Mouse (Mus musculus): ENCODE data around the gene Gpsm3. TPM values are rescaled to one million over a fixed set of nuclear protein-coding genes. Genes with fewer than 3 reads are reported as not detected.

Gpsm3 gene
- polyA plus RNA-seq, 1 experiment from 2014 or later, result 3.5 TPM

- peak; percentile 71 for ATAC-seq (ENCODE audit: low FRiP score)
- Histone ChIP-seq H3K9ac (peak overlapping the region; percentile 74), H3K9me3 (replicated peaks) (no peaks in the 10 kb centered on the region), H3K4me1 (peaks cover 58% of the 10 kb centered on the region), H3K4me2 (replicated peaks) (peak overlapping the region; percentile 88), H3K27ac (peak overlapping the region; percentile 93), H3K27me3 (peaks cover 38% of the 10 kb centered on the region), H3K4me3 (peak overlapping the region; percentile 69), H3K36me3 (peaks cover 11% of the 10 kb centered on the region)
- under 1% methylated on average over 43 of the region's 45 CpGs for WGBS
Measured at GRCm38 (mm10) chr17:34627093-34627942, 37.7 kb downstream of the Gpsm3 start.

- Histone ChIP-seq H3K9ac (peak within 1 kb of the TSS; percentile 74), H3K9me3 (replicated peaks) (no peaks in the 10 kb centered on the region), H3K4me3 (peak within 1 kb of the TSS; percentile 69), H3K4me1 (peaks cover 61% of the 10 kb centered on the region), H3K36me3 (peaks cover 3% of the 10 kb centered on the region; the same call in 1 of the 2 replicates), H3K27me3 (peaks cover 45% of the 10 kb centered on the region), H3K27ac (peak within 1 kb of the TSS; percentile 93), H3K4me2 (replicated peaks) (peak within 1 kb of the TSS; percentile 88)
- 5% methylated on average over 29 of the region's 29 CpGs for WGBS
- peak; percentile 9 for ATAC-seq (ENCODE audit: low FRiP score)
Measured at GRCm38 (mm10) chr17:34627943-34628643, 38.5 kb downstream of the Gpsm3 start, which contains the start of gene Ppt2. Gene Ppt2, minus strand, starts transcription at chr17:34628510.

- Histone ChIP-seq H3K4me1 (peaks cover 61% of the 10 kb centered on the region), H3K9ac (peak overlapping the region; percentile 74), H3K4me3 (peak overlapping the region; percentile 69), H3K36me3 (peaks cover 3% of the 10 kb centered on the region; the same call in 1 of the 2 replicates), H3K4me2 (replicated peaks) (peak overlapping the region; percentile 88), H3K27me3 (peaks cover 50% of the 10 kb centered on the region), H3K27ac (peak overlapping the region; percentile 67; the same call in 1 of the 2 replicates), H3K9me3 (replicated peaks) (no peaks in the 10 kb centered on the region)
- no peak for ATAC-seq (ENCODE audit: low FRiP score)
- WGBS, result 20% methylated on average over 5 of the region's 5 CpGs
Measured at GRCm38 (mm10) chr17:34628644-34628967, 39.0 kb downstream of the Gpsm3 start.

DNA sequence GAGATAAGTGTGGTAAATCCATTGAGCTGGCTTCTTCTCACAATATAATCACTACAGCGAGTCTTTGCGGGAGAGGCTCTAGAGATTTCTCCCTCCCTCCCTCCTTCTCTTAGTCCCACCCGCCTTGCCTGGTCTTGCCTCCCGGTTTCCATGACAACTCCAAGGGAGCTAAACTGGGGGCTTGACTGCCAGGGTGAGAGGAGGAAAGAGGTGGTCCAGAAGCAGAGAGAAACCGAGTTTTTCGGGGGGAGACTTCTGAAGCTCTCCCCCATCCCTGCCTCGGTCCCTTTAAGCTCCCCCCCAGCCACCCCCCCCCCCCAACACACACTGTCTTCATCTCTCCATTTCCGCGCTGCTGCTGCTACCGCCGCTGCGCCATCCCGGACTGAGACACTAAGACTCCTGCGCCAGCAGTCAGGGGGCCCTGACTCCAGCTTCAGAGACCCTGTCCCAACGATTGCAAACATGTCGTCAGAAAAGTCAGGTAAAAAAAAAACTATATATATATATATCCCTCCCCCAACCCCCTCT, 39.7 kb downstream of the Gpsm3 start, which contains the start of gene Prrt1:
Gene Prrt1, plus strand, starts transcription at position 313 of the 531 bp plus-strand sequence.
- Histone ChIP-seq H3K27ac (peak within 1 kb of the TSS; percentile 67; the same call in 1 of the 2 replicates), H3K36me3 (no peaks in the 10 kb centered on the region), H3K27me3 (peaks cover 55% of the 10 kb centered on the region), H3K9me3 (replicated peaks) (no peaks in the 10 kb centered on the region), H3K4me3 (peak within 1 kb of the TSS; percentile 69), H3K4me1 (peaks cover 61% of the 10 kb centered on the region), H3K4me2 (replicated peaks) (peak within 1 kb of the TSS; percentile 88), H3K9ac (peak within 1 kb of the TSS; percentile 74)
- 1% methylated on average over 15 of the region's 16 CpGs for WGBS
- ATAC-seq (ENCODE audit: low FRiP score), result peak; percentile 27; the same call in 1 of the 2 replicates

DNA sequence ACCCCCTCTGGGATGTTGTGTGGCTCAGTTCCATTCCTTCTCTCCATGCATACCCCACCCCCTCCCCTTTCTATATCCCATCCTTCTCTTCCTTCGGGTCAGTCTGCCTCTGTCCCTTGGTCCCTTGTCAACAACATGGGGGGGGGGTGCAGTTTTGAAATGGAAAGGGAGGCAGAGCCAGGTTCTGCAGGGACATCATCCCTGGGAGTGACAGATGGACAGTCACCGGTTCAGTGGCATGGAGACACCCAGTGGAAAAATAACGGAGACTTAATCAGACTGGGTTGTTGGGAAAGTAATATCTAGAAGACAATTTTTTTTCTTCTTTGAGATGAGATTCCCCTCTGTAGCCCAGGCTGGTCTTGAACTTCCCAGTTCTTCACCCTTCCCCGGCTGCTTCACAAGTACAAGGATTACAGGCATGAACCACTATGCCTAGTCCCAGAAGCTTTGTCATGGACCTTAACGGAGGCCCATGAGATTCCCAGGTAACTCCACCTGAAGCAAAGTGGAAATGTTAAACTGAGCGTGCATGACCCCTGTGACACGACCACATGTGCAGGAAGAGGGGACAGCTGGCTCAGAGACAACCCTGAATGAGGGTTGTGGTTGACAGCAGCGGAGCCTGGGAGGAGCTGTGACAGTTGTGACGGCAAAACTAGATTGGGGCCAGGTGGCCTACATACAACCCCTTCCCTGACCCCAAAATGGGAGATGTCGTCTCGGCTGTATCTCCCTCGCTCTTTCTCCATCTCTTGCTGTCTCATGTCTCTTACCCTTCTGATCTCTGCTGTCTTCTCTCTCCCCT, 40.4 kb downstream of the Gpsm3 start:
- no peak for ATAC-seq (ENCODE audit: low FRiP score)
- no peak overlapping the region for H3K27ac ChIP-seq
- peak overlapping the region; percentile 88 for H3K4me2 ChIP-seq (replicated peaks)
- no peaks in the 10 kb centered on the region for H3K36me3 ChIP-seq
- H3K4me1 ChIP-seq, result peaks cover 61% of the 10 kb centered on the region
- peak overlapping the region; percentile 51 for H3K9ac ChIP-seq
- peak overlapping the region; percentile 69 for H3K4me3 ChIP-seq
- H3K9me3 ChIP-seq (replicated peaks), result no peaks in the 10 kb centered on the region
- H3K27me3 ChIP-seq, result peaks cover 55% of the 10 kb centered on the region
- 11% methylated on average over 12 of the region's 12 CpGs for WGBS

DNA sequence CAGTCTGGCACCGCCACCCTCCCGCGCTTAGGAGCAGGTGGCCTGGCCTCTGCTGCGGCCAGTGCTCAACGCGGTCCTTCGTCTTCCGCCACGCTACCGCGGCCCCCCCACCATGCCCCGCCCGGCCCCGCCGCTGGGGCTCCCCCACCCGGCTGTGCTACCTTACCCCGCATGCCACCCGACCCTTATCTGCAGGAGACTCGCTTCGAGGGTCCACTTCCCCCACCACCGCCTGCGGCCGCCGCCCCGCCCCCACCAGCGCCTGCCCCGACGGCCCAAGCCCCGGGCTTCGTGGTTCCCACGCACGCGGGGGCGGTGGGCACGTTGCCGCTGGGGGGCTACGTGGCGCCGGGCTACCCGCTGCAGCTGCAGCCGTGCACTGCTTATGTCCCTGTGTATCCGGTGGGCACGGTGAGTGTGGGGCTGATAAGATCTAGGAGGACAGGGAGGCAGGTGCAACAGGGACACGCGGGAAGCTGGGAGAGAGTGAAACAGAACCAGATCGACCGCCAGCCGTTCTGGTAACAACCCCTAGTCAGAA, 41.2 kb downstream of the Gpsm3 start:
- ATAC-seq (ENCODE audit: low FRiP score), result no peak
- peak overlapping the region; percentile 69 for H3K4me3 ChIP-seq
- H3K9ac ChIP-seq, result peak overlapping the region; percentile 50
- H3K27me3 ChIP-seq, result peaks cover 60% of the 10 kb centered on the region
- no peak overlapping the region for H3K27ac ChIP-seq
- H3K36me3 ChIP-seq, result no peaks in the 10 kb centered on the region
- H3K4me1 ChIP-seq, result peaks cover 58% of the 10 kb centered on the region
- H3K9me3 ChIP-seq (replicated peaks), result no peaks in the 10 kb centered on the region
- peak overlapping the region; percentile 88 for H3K4me2 ChIP-seq (replicated peaks)
- WGBS, result 2% methylated on average over 46 of the region's 48 CpGs

DNA sequence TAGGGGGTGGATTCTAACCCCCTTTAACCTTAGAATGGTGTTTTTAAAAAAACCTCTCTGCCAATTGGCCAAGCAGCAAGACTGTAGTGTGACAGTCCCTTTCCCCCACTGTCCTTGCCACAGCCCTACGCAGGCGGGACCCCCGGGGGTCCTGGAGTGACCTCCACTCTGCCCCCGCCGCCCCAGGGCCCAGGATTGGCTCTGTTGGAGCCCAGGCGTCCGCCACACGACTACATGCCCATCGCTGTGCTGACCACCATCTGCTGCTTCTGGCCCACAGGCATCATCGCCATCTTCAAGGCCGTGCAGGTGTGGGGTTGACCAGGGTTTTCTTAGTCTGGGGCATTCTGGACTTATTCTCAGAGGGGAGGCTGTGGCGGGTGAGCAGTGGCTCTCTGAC, 42.0 kb downstream of the Gpsm3 start:
- H3K4me2 ChIP-seq (replicated peaks), result peak overlapping the region; percentile 88
- no peak overlapping the region; the same call in 1 of the 2 replicates for H3K9ac ChIP-seq
- no peak for ATAC-seq (ENCODE audit: low FRiP score)
- H3K4me3 ChIP-seq, result peak overlapping the region; percentile 69
- no peak overlapping the region for H3K27ac ChIP-seq
- peaks cover 61% of the 10 kb centered on the region for H3K27me3 ChIP-seq
- no peaks in the 10 kb centered on the region for H3K9me3 ChIP-seq (replicated peaks)
- H3K36me3 ChIP-seq, result no peaks in the 10 kb centered on the region
- H3K4me1 ChIP-seq, result peaks cover 50% of the 10 kb centered on the region
- 4% methylated on average over 12 of the region's 12 CpGs for WGBS

DNA sequence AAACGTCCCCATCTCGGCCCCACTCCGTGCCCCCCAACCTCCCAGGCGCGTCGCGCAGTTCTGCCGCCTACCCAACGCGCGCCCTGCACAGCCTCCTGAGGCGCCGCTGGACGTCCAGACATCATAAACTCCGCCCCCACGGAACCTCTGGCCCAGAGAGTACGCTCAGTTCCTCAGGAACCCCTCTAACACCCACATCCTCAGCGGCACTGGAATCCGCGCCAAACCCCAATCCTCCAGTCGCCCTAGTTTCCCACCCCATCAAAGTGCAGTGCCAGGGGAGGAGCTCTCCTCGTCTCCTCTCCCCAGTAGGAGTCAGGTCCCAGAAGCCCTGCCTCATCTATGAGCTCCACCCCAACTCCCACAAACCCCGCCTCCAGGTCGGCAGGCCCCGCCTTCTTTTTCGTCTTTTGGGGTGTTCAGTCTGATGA, 42.7 kb downstream of the Gpsm3 start:
- under 1% methylated on average over 26 of the region's 26 CpGs for WGBS
- Histone ChIP-seq H3K27me3 (peaks cover 61% of the 10 kb centered on the region), H3K4me1 (peaks cover 50% of the 10 kb centered on the region), H3K27ac (no peak overlapping the region), H3K9ac (peak overlapping the region; percentile 18; the same call in 1 of the 2 replicates), H3K4me2 (replicated peaks) (peak overlapping the region; percentile 88), H3K9me3 (replicated peaks) (no peaks in the 10 kb centered on the region), H3K36me3 (no peaks in the 10 kb centered on the region), H3K4me3 (peak overlapping the region; percentile 69)
- ATAC-seq (ENCODE audit: low FRiP score), result no peak

DNA sequence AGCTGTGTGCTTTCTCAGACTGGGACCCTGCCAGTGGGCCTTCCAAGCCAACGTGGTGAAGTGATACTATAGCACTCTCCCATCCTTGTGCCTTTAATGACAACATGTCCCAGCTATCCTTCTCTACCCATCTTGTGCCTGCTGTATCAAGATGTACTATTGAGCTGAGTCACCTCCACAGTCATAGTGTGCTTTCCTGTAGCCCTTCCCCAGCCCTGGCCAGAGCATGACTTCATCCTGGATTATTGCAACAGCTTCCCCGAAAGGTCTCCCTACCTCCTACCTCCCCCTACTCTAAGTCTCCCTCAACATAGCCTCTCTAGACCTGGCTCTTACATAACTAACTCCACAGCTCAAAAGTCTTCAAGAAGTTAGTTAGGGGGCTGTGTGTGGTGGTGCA, 46.1 kb downstream of the Gpsm3 start:
- H3K36me3 ChIP-seq, result no peaks in the 10 kb centered on the region
- peaks cover 40% of the 10 kb centered on the region for H3K27me3 ChIP-seq
- WGBS, result 92% methylated on average over 2 of the region's 2 CpGs
- H3K4me3 ChIP-seq, result no peak overlapping the region
- H3K4me2 ChIP-seq (replicated peaks), result no peak overlapping the region
- H3K9me3 ChIP-seq (replicated peaks), result no peaks in the 10 kb centered on the region
- H3K4me1 ChIP-seq, result peaks cover 23% of the 10 kb centered on the region
- H3K27ac ChIP-seq, result no peak overlapping the region
- no peak for ATAC-seq (ENCODE audit: low FRiP score)
- no peak overlapping the region for H3K9ac ChIP-seq

DNA sequence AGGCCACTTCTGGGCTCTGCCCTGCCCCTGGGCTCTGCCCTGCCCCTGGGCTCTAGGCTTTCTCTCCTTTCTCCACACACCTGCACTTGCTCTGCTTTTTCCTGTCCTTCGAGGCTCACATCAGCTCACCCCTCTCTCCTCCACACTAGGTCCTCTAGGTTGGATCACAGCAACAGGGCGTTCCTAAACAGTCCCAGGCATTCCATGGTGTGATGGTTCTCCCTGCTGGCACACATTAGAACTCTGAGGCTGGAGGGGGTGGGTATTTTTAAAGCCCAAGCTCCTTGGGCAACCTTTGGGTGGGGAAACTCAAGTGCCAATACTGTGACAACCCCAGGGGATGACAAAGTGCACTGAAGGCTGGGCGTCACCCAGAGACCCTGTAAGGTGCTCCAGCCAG, 47.9 kb downstream of the Gpsm3 start:
- no peak overlapping the region for H3K4me2 ChIP-seq (replicated peaks)
- no peaks in the 10 kb centered on the region for H3K36me3 ChIP-seq
- ATAC-seq (ENCODE audit: low FRiP score), result no peak
- peaks cover 15% of the 10 kb centered on the region for H3K4me1 ChIP-seq
- no peaks in the 10 kb centered on the region for H3K9me3 ChIP-seq (replicated peaks)
- peaks cover 22% of the 10 kb centered on the region for H3K27me3 ChIP-seq
- H3K4me3 ChIP-seq, result no peak overlapping the region
- WGBS, result 67% methylated on average over 3 of the region's 3 CpGs
- H3K27ac ChIP-seq, result no peak overlapping the region
- H3K9ac ChIP-seq, result no peak overlapping the region

DNA sequence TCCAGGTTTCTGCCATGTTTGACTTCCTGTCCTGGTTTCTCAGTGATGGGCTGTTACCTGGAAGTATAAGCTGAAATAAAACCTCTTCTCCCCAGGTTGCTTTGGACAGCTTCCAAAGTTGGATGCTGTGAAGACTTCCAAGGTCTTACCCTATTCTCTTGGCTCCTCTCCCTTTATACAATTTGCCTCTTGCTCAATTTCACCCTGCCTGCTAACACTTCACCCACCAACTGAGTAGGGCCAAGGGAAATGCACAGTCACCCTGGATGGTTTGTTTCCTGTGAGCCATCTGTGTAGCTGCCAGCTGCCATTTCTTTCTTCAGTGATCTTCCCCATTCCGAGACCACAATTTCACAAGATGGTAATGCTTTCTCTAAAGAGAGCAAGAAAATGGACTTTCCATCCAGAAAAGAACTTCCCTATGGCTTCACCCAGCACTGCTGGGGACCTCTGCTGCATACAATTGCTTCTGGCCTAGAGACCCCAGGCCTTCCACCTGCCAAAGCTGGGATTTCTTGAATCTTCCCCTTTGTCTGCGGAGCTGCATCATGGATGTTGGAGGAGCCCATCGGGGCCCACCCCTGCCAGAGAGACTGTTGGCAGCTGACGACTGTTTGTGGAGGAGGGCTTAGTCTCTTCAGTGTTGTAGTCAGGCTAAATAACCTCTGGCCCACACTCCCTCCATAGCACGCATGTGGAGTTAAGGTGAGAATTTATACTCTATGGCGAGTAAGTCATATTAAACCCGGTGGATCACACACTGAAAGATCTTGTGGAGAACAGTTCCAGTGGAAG, 50.1 kb downstream of the Gpsm3 start:
- Histone ChIP-seq H3K9me3 (replicated peaks) (no peaks in the 10 kb centered on the region), H3K9ac (no peak overlapping the region), H3K27me3 (peaks cover 6% of the 10 kb centered on the region; the same call in 1 of the 2 replicates), H3K4me2 (replicated peaks) (no peak overlapping the region), H3K36me3 (no peaks in the 10 kb centered on the region), H3K27ac (no peak overlapping the region), H3K4me1 (peaks cover 13% of the 10 kb centered on the region), H3K4me3 (no peak overlapping the region)
- no peak for ATAC-seq (ENCODE audit: low FRiP score)
- WGBS, result 82% methylated on average over 7 of the region's 7 CpGs

Measured in hindbrain, embryonic 12.5 days (tissue).